Mouse (Mus musculus): ENCODE measurements around the gene AI661453.

DNA sequence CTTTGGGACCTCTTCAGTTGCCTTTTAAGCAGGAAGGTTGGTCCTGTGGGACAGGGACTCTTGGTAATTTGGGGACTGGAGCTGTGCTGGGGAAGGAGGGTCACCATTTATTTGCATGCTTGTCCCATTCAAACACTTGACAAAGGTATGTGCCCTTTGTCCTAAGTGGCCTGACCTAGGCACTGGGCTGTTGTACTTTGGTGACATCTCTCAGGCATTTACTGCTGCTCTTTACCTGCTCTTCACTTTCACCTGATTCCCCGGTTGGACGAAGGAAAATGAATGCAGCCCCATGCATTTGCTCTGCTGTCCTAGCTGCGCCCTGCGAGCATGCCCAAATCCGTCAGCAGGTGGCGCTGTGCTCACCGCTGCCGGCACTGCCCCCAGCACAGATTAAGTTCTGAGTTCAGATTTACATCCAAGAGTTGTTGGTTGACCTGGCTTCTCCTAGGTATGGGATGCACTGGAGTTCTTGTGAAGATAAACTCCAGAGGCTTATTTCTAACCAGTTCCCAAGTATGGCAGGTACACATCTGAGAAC is 37.1 kb downstream of the AI661453 start:
- no peak for TF ChIP-seq POLR2A (IDR thresholded peaks at IDR 0.05; ENCODE audit: borderline replicate concordance, extremely low read depth, low read depth, low read length)
- TF ChIP-seq CTCF (IDR thresholded peaks at IDR 0.05; ENCODE audit: insufficient read depth, low read length): peak; percentile 89

Measured in lung, adult 2 months (tissue).